Mouse (Mus musculus) spleen, adult 2 months (tissue): ENCODE measurements around the gene Fam89b. TPM values are rescaled to one million over a fixed set of nuclear protein-coding genes. Genes with fewer than 3 reads are reported as not detected.

ENCODE experiments used
- DNase-seq, 2 experiments: peaks; one replicate each; pipeline versions ENCODE4 v3.0.0 to v3.0.0-alpha.2; 2012 to 2021; ENCODE audit warnings: low spot score in 2 of 2, low read depth in 1 of 2
- H3K27ac ChIP-seq: fragments of 200-500 bp; 2 replicates; pipeline ENCODE4 v1.5.1; 2012; ENCODE audit warnings: low read length, inconsistent platforms; ENCODE audit not compliant: insufficient read depth
- H3K27me3 ChIP-seq: fragments of 200-500 bp; 2 replicates; pipeline ENCODE4 v1.6.1; 2012; ENCODE audit warnings: mild to moderate bottlenecking, moderate library complexity, low read length, inconsistent platforms; ENCODE audit not compliant: control insufficient read depth, insufficient read depth
- H3K36me3 ChIP-seq: fragments of 200-500 bp; 2 replicates; pipeline ENCODE4 v1.6.1; 2012; ENCODE audit warnings: mild to moderate bottlenecking, low read length, inconsistent platforms; ENCODE audit not compliant: control insufficient read depth, insufficient read depth
- H3K4me1 ChIP-seq: fragments of 200-500 bp; 2 replicates; pipeline ENCODE4 v1.6.1; 2011; ENCODE audit warnings: inconsistent platforms; ENCODE audit not compliant: control insufficient read depth, insufficient read depth, insufficient read length
- H3K4me3 ChIP-seq: fragments of 200-500 bp; 2 replicates; pipeline ENCODE4 v1.5.1; 2011; ENCODE audit warnings: mild to moderate bottlenecking, inconsistent platforms; ENCODE audit not compliant: insufficient read depth, insufficient read length; ENCODE audit errors: extremely low read depth
- CTCF ChIP-seq: fragments of 200-500 bp; IDR thresholded peaks from 2 replicates; pipeline ENCODE4 v1.5.1; 2011; ENCODE audit warnings: mild to moderate bottlenecking, inconsistent platforms; ENCODE audit not compliant: insufficient read depth, insufficient read length, insufficient replicate concordance; ENCODE audit errors: extremely low read depth
- POLR2A ChIP-seq: fragments of 200-500 bp; IDR thresholded peaks from 2 replicates; pipeline ENCODE4 v1.6.1; 2011; ENCODE audit warnings: low read depth, low read length, inconsistent platforms
- WGBS: fragments of 180-500 bp; shearing (Covaris S2); methylation state at CpG from one replicate; pipeline ENCODE4 v1.1.7; 2018; 5-methylcytosine and 5-hydroxymethylcytosine counted together
- polyA plus RNA-seq: library from polyadenylated mRNA; depleted of rRNA; stranded (reverse); fragments of >200 nt; gene quantifications from 2 replicates; pipeline ENCODE4 v1.2.3, GENCODE M21; 2012

Fam89b gene
- polyA plus RNA-seq, 1 experiment: 124 TPM

- DNase-seq: no peak
- no peak overlapping the region for H3K4me3 ChIP-seq
- WGBS: 96% methylated on average over 6 of the region's 6 CpGs
- H3K27ac ChIP-seq: no peak overlapping the region
- H3K4me1 ChIP-seq: peaks cover 17% of the 10 kb centered on the region; the same call in 1 of the 2 replicates
- TF ChIP-seq CTCF (no peak), POLR2A (no peak)
- H3K36me3 ChIP-seq: peaks cover 33% of the 10 kb centered on the region
- H3K27me3 ChIP-seq: no peaks in the 10 kb centered on the region
These were observed 19.4 kb downstream of the Fam89b start for GRCm38 (mm10) chr19:5710068-5710467.

GRCm38 (mm10) chr19:5704801-5705571, 24.5 kb downstream of the Fam89b start:
- TF ChIP-seq POLR2A (no peak), CTCF (no peak)
- DNase-seq: no peak
- Histone ChIP-seq H3K27me3 (no peaks in the 10 kb centered on the region), H3K36me3 (peaks cover 42% of the 10 kb centered on the region), H3K27ac (peak overlapping the region; percentile 47), H3K4me1 (peaks cover 5% of the 10 kb centered on the region; the same call in 1 of the 2 replicates), H3K4me3 (no peak overlapping the region)
- WGBS: 36% methylated on average over 10 of the region's 10 CpGs

GRCm38 (mm10) chr19:5704163-5704800, 25.2 kb downstream of the Fam89b start, which contains the start of gene Kcnk7:
Kcnk7 (plus strand) TSS chr19:5704367.
- no peak for DNase-seq
- Histone ChIP-seq H3K36me3 (peaks cover 45% of the 10 kb centered on the region), H3K4me1 (peaks cover 5% of the 10 kb centered on the region; the same call in 1 of the 2 replicates), H3K27ac (peak within 1 kb of the TSS; percentile 47), H3K4me3 (no peak within 1 kb of the TSS), H3K27me3 (no peaks in the 10 kb centered on the region)
- 70% methylated on average over 17 of the region's 17 CpGs for WGBS
- TF ChIP-seq POLR2A: no peak
- TF ChIP-seq CTCF: no peak

GRCm38 (mm10) chr19:5695849-5696462, 33.5 kb downstream of the Fam89b start:
- H3K27me3 ChIP-seq: no peaks in the 10 kb centered on the region
- DNase-seq: no peak
- no peak overlapping the region for H3K27ac ChIP-seq
- H3K36me3 ChIP-seq: peaks cover 69% of the 10 kb centered on the region
- peaks cover 10% of the 10 kb centered on the region; the same call in 1 of the 2 replicates for H3K4me1 ChIP-seq
- WGBS: 94% methylated on average over 41 of the region's 41 CpGs
- no peak overlapping the region for H3K4me3 ChIP-seq
- no peak for TF ChIP-seq CTCF
- no peak for TF ChIP-seq POLR2A

- H3K36me3 ChIP-seq: peaks cover 52% of the 10 kb centered on the region
- TF ChIP-seq CTCF (no peak), POLR2A (no peak)
- 83% methylated on average over 6 of the region's 6 CpGs for WGBS
- peaks cover 17% of the 10 kb centered on the region for H3K4me1 ChIP-seq
- no peak overlapping the region for H3K4me3 ChIP-seq
- no peaks in the 10 kb centered on the region for H3K27me3 ChIP-seq
- no peak for DNase-seq
- no peak overlapping the region for H3K27ac ChIP-seq
These were observed 35.7 kb downstream of the Fam89b start for GRCm38 (mm10) chr19:5693801-5694200.

GRCm38 (mm10) chr19:5692913-5693396, 36.5 kb downstream of the Fam89b start:
- 46% methylated on average over 10 of the region's 10 CpGs for WGBS
- DNase-seq: no peak
- no peaks in the 10 kb centered on the region for H3K27me3 ChIP-seq
- TF ChIP-seq POLR2A: no peak
- TF ChIP-seq CTCF: no peak
- peak overlapping the region; percentile 7 for H3K27ac ChIP-seq
- peaks cover 47% of the 10 kb centered on the region for H3K36me3 ChIP-seq
- H3K4me3 ChIP-seq: peak overlapping the region; percentile 19; the same call in 1 of the 2 replicates
- peaks cover 18% of the 10 kb centered on the region for H3K4me1 ChIP-seq
